Mouse (Mus musculus) CH12.LX (cell line): ENCODE data around the gene Brat1.

Source experiments
- CTCF ChIP-seq, 2 experiments: IDR thresholded peaks in 1 of 2; conservative IDR thresholded peaks in 1 of 2; 2 replicates each; pipeline ENCODE4 v1.5.1; 2011 to 2012; ENCODE audit warnings: low read depth in 2 of 2, low read length in 2 of 2, improper control_type of control experiment in 1 of 2, inconsistent platforms in 1 of 2, mild to moderate bottlenecking in 1 of 2, moderate library complexity in 1 of 2
- MAX ChIP-seq: IDR thresholded peaks from 2 replicates; pipeline ENCODE4 v1.6.1; 2011; ENCODE audit warnings: low read length, improper control_type of control experiment
- POLR2A ChIP-seq: IDR thresholded peaks from 2 replicates; pipeline ENCODE4 v1.6.1; 2011; ENCODE audit warnings: low read depth, mild to moderate bottlenecking, improper control_type of control experiment, low read length
- TBP ChIP-seq: conservative IDR thresholded peaks from 2 replicates; pipeline ENCODE4 v1.6.1; 2011; ENCODE audit warnings: low read depth, low read length, improper control_type of control experiment
- USF1 ChIP-seq: IDR thresholded peaks from 2 replicates; pipeline ENCODE4 v1.6.1; 2014; ENCODE audit warnings: low read depth, mild to moderate bottlenecking, inconsistent platforms, low read length, improper control_type of control experiment
- ZMIZ1 ChIP-seq: IDR thresholded peaks from 2 replicates; pipeline ENCODE4 v1.6.1; 2012; ENCODE audit warnings: low read depth, mild to moderate bottlenecking, inconsistent platforms, low read length, improper control_type of control experiment
- ZNF384 ChIP-seq: IDR thresholded peaks from 2 replicates; pipeline ENCODE4 v1.6.1; 2012; ENCODE audit warnings: low read depth, low read length, improper control_type of control experiment, inconsistent platforms

GRCm38 (mm10) chr5:140753223-140753622 lies 48.4 kb downstream of the Brat1 start:
- TF ChIP-seq CTCF (conservative IDR thresholded peaks at IDR 0.05 in 1 of 2, IDR thresholded peaks at IDR 0.05 in 1 of 2; ENCODE audit: low read depth in 2 of 2, low read length in 2 of 2) = no peak
- no peak for TF ChIP-seq TBP
- TF ChIP-seq POLR2A = no peak
- no peak for TF ChIP-seq ZNF384
- TF ChIP-seq USF1 = no peak
- TF ChIP-seq ZMIZ1 = no peak
- no peak for TF ChIP-seq MAX
